Mouse (Mus musculus) olfactory bulb, adult 2 months (tissue): ENCODE data around the gene Nepro.

Experiments used
- CTCF ChIP-seq: fragments of 200-500 bp; IDR thresholded peaks from 2 replicates; pipeline ENCODE4 v1.5.1; 2012; ENCODE audit warnings: low read depth, mild to moderate bottlenecking, low read length, moderate library complexity; ENCODE audit not compliant: insufficient read depth
- POLR2A ChIP-seq: fragments of 200-500 bp; IDR thresholded peaks from 2 replicates; pipeline ENCODE4 v1.6.1; 2012; ENCODE audit warnings: mild to moderate bottlenecking, low read depth, low read length, moderate library complexity; ENCODE audit not compliant: insufficient read depth

DNA sequence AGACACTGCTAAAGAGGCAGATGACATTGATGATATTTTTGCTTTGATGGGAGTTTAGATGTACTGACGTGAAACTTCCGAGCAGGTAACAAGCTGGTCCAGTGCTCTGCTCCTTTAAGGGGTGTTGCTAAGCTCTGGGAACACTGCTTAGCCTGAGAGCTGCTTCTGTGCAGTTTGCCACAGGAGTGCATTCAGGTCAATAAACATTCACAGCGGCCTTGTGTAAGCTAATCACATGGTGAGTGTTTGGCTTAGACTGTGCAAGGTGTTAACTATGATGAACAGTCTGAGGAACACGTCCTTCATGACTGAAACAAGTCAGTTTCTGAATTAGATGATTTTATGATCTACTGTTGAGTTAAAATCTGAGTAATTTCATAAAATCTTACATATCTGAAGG lies 12.0 kb downstream of the Nepro start:
- no peak for TF ChIP-seq CTCF
- TF ChIP-seq POLR2A, result no peak
